Mouse (Mus musculus): Measurements from ENCODE around the gene Tle2. TPM values are rescaled to one million over a fixed set of nuclear protein-coding genes. Genes with fewer than 3 reads are reported as not detected.

The Tle2 gene
- polyA plus RNA-seq, 1 experiment from 2014 or later = 46.4 TPM

GRCm38 (mm10) chr10:81619976-81620375 is 45.6 kb downstream of the Tle2 start:
- POLR2A ChIA-PET = no interaction called here
- in situ Hi-C loops (cut with MboI; ENCODE audit: low pct_unique_long_range_greater_than_20kb) = no loop called here
- ATAC-seq (no peak), DNase-seq (ENCODE audit: low read depth, low spot score) (no peak)
- CTCF ChIA-PET = no interaction called here
- H3K27me3 ChIP-seq = no peaks in the 10 kb centered on the region
- no peak for TF ChIP-seq CTCF (IDR thresholded peaks at IDR 0.05)

- TF ChIP-seq CTCF (IDR thresholded peaks at IDR 0.05) = no peak
- ATAC-seq (no peak), DNase-seq (ENCODE audit: low read depth, low spot score) (no peak)
- in situ Hi-C loops (cut with MboI; ENCODE audit: low pct_unique_long_range_greater_than_20kb) = no loop called here
- H3K27me3 ChIP-seq = no peaks in the 10 kb centered on the region
- ChIA-PET CTCF (no interaction called here), POLR2A (no interaction called here)
Observed at GRCm38 (mm10) chr10:81620786-81621185, 46.4 kb downstream of the Tle2 start.

GRCm38 (mm10) chr10:81623441-81623840 is 49.1 kb downstream of the Tle2 start:
- CTCF ChIA-PET = no interaction called here
- ATAC-seq = no peak
- TF ChIP-seq CTCF (IDR thresholded peaks at IDR 0.05) = no peak

GRCm38 (mm10) chr10:81626101-81626993 is 52.0 kb downstream of the Tle2 start:
- ChIA-PET CTCF (interaction anchor here (1.3 kb wide), 1 partner anchor 20 kb away, joined by 3 read pairs; no protein-coding TSS in a partner anchor), POLR2A (no interaction called here)
- ATAC-seq = no peak
- no peaks in the 10 kb centered on the region for H3K27me3 ChIP-seq
- DNase-seq (ENCODE audit: low read depth, low spot score) = no peak
- in situ Hi-C loops (cut with MboI; ENCODE audit: low pct_unique_long_range_greater_than_20kb) = no loop called here
- TF ChIP-seq CTCF (IDR thresholded peaks at IDR 0.05) = no peak

More at GRCm38 (mm10) chr10:81623441-81623840, 49.1 kb downstream of the Tle2 start:
- in situ Hi-C loops (cut with MboI; ENCODE audit: low pct_unique_long_range_greater_than_20kb) = no loop called here
- DNase-seq (ENCODE audit: low read depth, low spot score) = no peak
- no peaks in the 10 kb centered on the region for H3K27me3 ChIP-seq
- POLR2A ChIA-PET = no interaction called here

- in situ Hi-C loops (cut with MboI; ENCODE audit: low pct_unique_long_range_greater_than_20kb) = no loop called here
- ATAC-seq = peak; percentile 86
- no peak for DNase-seq (ENCODE audit: low read depth, low spot score)
- ChIA-PET POLR2A (no interaction called here), CTCF (interaction anchor here (1.3 kb wide), 1 partner anchor 20 kb away, joined by 3 read pairs; no protein-coding TSS in a partner anchor)
- no peaks in the 10 kb centered on the region for H3K27me3 ChIP-seq
- no peak for TF ChIP-seq CTCF (IDR thresholded peaks at IDR 0.05)
Observed at GRCm38 (mm10) chr10:81626994-81627835, 52.9 kb downstream of the Tle2 start, which contains the start of gene Sirt6. Gene Sirt6, minus strand, starts transcription at chr10:81627797.

- ATAC-seq = no peak
- in situ Hi-C loops (cut with MboI; ENCODE audit: low pct_unique_long_range_greater_than_20kb) = no loop called here
- H3K27me3 ChIP-seq = no peaks in the 10 kb centered on the region
- DNase-seq (ENCODE audit: low read depth, low spot score) = no peak
- CTCF ChIA-PET = no interaction called here
- TF ChIP-seq CTCF (IDR thresholded peaks at IDR 0.05) = no peak
- POLR2A ChIA-PET = no interaction called here
Observed at GRCm38 (mm10) chr10:81627836-81628220, 53.5 kb downstream of the Tle2 start.

GRCm38 (mm10) chr10:81628390-81628789 is 54.0 kb downstream of the Tle2 start, which contains the start of gene Ankrd24:
Gene Ankrd24, plus strand, starts transcription at chr10:81628540.
- in situ Hi-C loops (cut with MboI; ENCODE audit: low pct_unique_long_range_greater_than_20kb) = no loop called here
- ChIA-PET CTCF (no interaction called here), POLR2A (no interaction called here)
- DNase-seq (ENCODE audit: low read depth, low spot score) (no peak), ATAC-seq (no peak)
- no peak for TF ChIP-seq CTCF (IDR thresholded peaks at IDR 0.05)
- no peaks in the 10 kb centered on the region for H3K27me3 ChIP-seq

GRCm38 (mm10) chr10:81633253-81634099 is 59.1 kb downstream of the Tle2 start:
- no peak for DNase-seq (ENCODE audit: low read depth, low spot score)
- in situ Hi-C loops (cut with MboI; ENCODE audit: low pct_unique_long_range_greater_than_20kb) = no loop called here
- ATAC-seq = peak; percentile 82
- POLR2A ChIA-PET = interaction anchor here (0.7 to 1.8 kb wide), 2 partner anchors 9 to 31 kb away, joined by 7 to 11 read pairs; no protein-coding TSS in a partner anchor
- no peak for TF ChIP-seq CTCF (IDR thresholded peaks at IDR 0.05)
- CTCF ChIA-PET = interaction anchor here (0.6 kb wide), 1 partner anchor 12 kb away, joined by 3 read pairs; no protein-coding TSS in a partner anchor
- H3K27me3 ChIP-seq = no peaks in the 10 kb centered on the region

- CTCF ChIA-PET = no interaction called here
- POLR2A ChIA-PET = no interaction called here
- no peak for TF ChIP-seq CTCF (IDR thresholded peaks at IDR 0.05)
- H3K27me3 ChIP-seq = no peaks in the 10 kb centered on the region
- in situ Hi-C loops (cut with MboI; ENCODE audit: low pct_unique_long_range_greater_than_20kb) = no loop called here
- no peak for DNase-seq (ENCODE audit: low read depth, low spot score)
- no peak for ATAC-seq
Observed at GRCm38 (mm10) chr10:81636338-81636737, 62.0 kb downstream of the Tle2 start.

- no peak for TF ChIP-seq CTCF (IDR thresholded peaks at IDR 0.05)
- H3K27me3 ChIP-seq = no peaks in the 10 kb centered on the region
- ATAC-seq (no peak), DNase-seq (ENCODE audit: low read depth, low spot score) (no peak)
- CTCF ChIA-PET = no interaction called here
- in situ Hi-C loops (cut with MboI; ENCODE audit: low pct_unique_long_range_greater_than_20kb) = no loop called here
- POLR2A ChIA-PET = no interaction called here
Observed at GRCm38 (mm10) chr10:81638101-81638500, 63.7 kb downstream of the Tle2 start.

Other genes with a start within 250 kb of the Tle2 start
- gene Tbxa2r, start 245.8 kb upstream of the Tle2 start, polyA plus RNA-seq (2021) = not detected
- gene Gipc3, start 231.3 kb upstream of the Tle2 start, polyA plus RNA-seq (2021) = 0.46 TPM
- gene Hmg20b, start 224.1 kb upstream of the Tle2 start, polyA plus RNA-seq (2021) = 118 TPM
- gene Mfsd12, start 217.1 kb upstream of the Tle2 start, polyA plus RNA-seq (2021) = 23.9 TPM
- gene 4930404N11Rik, start 208.7 kb upstream of the Tle2 start, polyA plus RNA-seq (2021) = 2.7 TPM
- gene Fzr1, start 196.0 kb upstream of the Tle2 start, polyA plus RNA-seq (2021) = 62.1 TPM
- gene Dohh, start 190.1 kb upstream of the Tle2 start, polyA plus RNA-seq (2021) = 83.4 TPM
- 2.4 TPM for gene Gm48551, start 190.1 kb upstream of the Tle2 start, polyA plus RNA-seq (2021)
- gene Gm48552, start 185.6 kb upstream of the Tle2 start, polyA plus RNA-seq (2021) = 0.76 TPM
- gene Smim24, start 181.5 kb upstream of the Tle2 start, polyA plus RNA-seq (2021) = 0.18 TPM
- 41.8 TPM for gene Nfic, start 118.9 kb upstream of the Tle2 start, polyA plus RNA-seq (2021)
- 0.99 TPM for gene Celf5, start 91.9 kb upstream of the Tle2 start, polyA plus RNA-seq (2021)
- gene Ncln, start 78.2 kb upstream of the Tle2 start, polyA plus RNA-seq (2021) = 104 TPM
- gene S1pr4, start 74.4 kb upstream of the Tle2 start, polyA plus RNA-seq (2021) = 0.03 TPM
- not detected for gene Gna15, start 50.3 kb upstream of the Tle2 start, polyA plus RNA-seq (2021)
- 76.2 TPM for gene Gna11, start 29.4 kb upstream of the Tle2 start, polyA plus RNA-seq (2021)
- 1,239 TPM for gene Aes, start 15.1 kb upstream of the Tle2 start, polyA plus RNA-seq (2021)
- gene Tle6, start 26.5 kb downstream of the Tle2 start, polyA plus RNA-seq (2021) = 7.5 TPM
- 1.1 TPM for gene BC025920, start 31.7 kb downstream of the Tle2 start, polyA plus RNA-seq (2021)
- gene Sirt6, start 53.2 kb downstream of the Tle2 start, polyA plus RNA-seq (2021) = 21.7 TPM
- gene Ankrd24, start 54.0 kb downstream of the Tle2 start, polyA plus RNA-seq (2021) = 21.5 TPM
- 2.5 TPM for gene Gm10778, start 74.5 kb downstream of the Tle2 start, polyA plus RNA-seq (2021)
- 4.6 TPM for gene Zfp433, start 130.3 kb downstream of the Tle2 start, polyA plus RNA-seq (2021)
- 0.95 TPM for gene Gm3055, start 196.6 kb downstream of the Tle2 start, polyA plus RNA-seq (2021)
- 2.6 TPM for gene Gm4767, start 237.6 kb downstream of the Tle2 start, polyA plus RNA-seq (2021)